Mouse (Mus musculus) ovary, postnatal 36 days (tissue): ENCODE results near the gene Fam124a.
"Not testable (repeated sequence)": the region's sequence is repeated elsewhere in the genome, so short reads cannot be mapped to it uniquely, and the experiment has no call there.

Experiments
- DNase-seq: peaks from one replicate; pipeline ENCODE4 v3.0.0; 2022; ENCODE audit warnings: low spot score, mixed read lengths

The Fam124a gene

GRCm38 (mm10) chr14:62555309-62555829 is at the start of gene Fam124a:
Gene Fam124a (plus strand): TSS chr14:62555737.
- DNase-seq = peak; percentile 68

GRCm38 (mm10) chr14:62506261-62506660 is 49.3 kb upstream of the Fam124a start:
- DNase-seq = no peak

- no peak for DNase-seq
Observed at GRCm38 (mm10) chr14:62509350-62509749, 46.2 kb upstream of the Fam124a start.

- DNase-seq = no peak
Observed at GRCm38 (mm10) chr14:62512845-62513244, 42.7 kb upstream of the Fam124a start.

- no peak for DNase-seq
Observed at GRCm38 (mm10) chr14:62530951-62531350, 24.6 kb upstream of the Fam124a start.

GRCm38 (mm10) chr14:62536127-62536526 is 19.4 kb upstream of the Fam124a start:
- DNase-seq = no peak

- DNase-seq = no peak
Observed at GRCm38 (mm10) chr14:62536988-62537387, 18.5 kb upstream of the Fam124a start.

- DNase-seq = no peak
Observed at GRCm38 (mm10) chr14:62539834-62540233, 15.7 kb upstream of the Fam124a start.

- DNase-seq = no peak
Observed at GRCm38 (mm10) chr14:62541751-62542150, 13.8 kb upstream of the Fam124a start.

GRCm38 (mm10) chr14:62546296-62546695 is 9.2 kb upstream of the Fam124a start:
- no peak for DNase-seq

- no peak for DNase-seq
Observed at GRCm38 (mm10) chr14:62546746-62547145, 8.8 kb upstream of the Fam124a start.

- DNase-seq = no peak
Observed at GRCm38 (mm10) chr14:62550121-62550520, 5.4 kb upstream of the Fam124a start.

- no peak for DNase-seq
Observed at GRCm38 (mm10) chr14:62552771-62553170, 2.8 kb upstream of the Fam124a start.

GRCm38 (mm10) chr14:62553786-62554185 is 1.8 kb upstream of the Fam124a start:
- no peak for DNase-seq

GRCm38 (mm10) chr14:62555840-62556810 is 588 bp downstream of the Fam124a start:
- no peak for DNase-seq

GRCm38 (mm10) chr14:62557111-62557510 is 1.6 kb downstream of the Fam124a start:
- DNase-seq = no peak

- DNase-seq = no peak
Observed at GRCm38 (mm10) chr14:62561875-62562748, 6.6 kb downstream of the Fam124a start.

GRCm38 (mm10) chr14:62563679-62564078 is 8.1 kb downstream of the Fam124a start:
- peak; percentile 16 for DNase-seq

- not testable (repeated sequence) for DNase-seq
Observed at GRCm38 (mm10) chr14:62566821-62567220, 11.3 kb downstream of the Fam124a start, which contains the start of gene Gm4131. Gene Gm4131 (minus strand): TSS chr14:62566921.

GRCm38 (mm10) chr14:62569463-62569862 is 13.9 kb downstream of the Fam124a start:
- no peak for DNase-seq

GRCm38 (mm10) chr14:62570299-62570698 is 14.8 kb downstream of the Fam124a start:
- DNase-seq = no peak

GRCm38 (mm10) chr14:62573454-62573853 is 17.9 kb downstream of the Fam124a start:
- no peak for DNase-seq
